Mouse (Mus musculus): ENCODE data around the gene Hccs.

GRCm38 (mm10) chrX:169332264-169332663 is 12.1 kb upstream of the Hccs start:
- TF ChIP-seq CTCF (conservative IDR thresholded peaks at IDR 0.05; ENCODE audit: insufficient read depth, insufficient read length, low read depth, low read length) (no peak), POLR2A (IDR thresholded peaks at IDR 0.05; ENCODE audit: low read depth, low read length) (no peak)

Data from kidney, adult 2 months (tissue).